Mouse (Mus musculus): ENCODE data around the gene Olfr617.
"Not testable (repeated sequence)": the region's sequence is repeated elsewhere in the genome, so short reads cannot be mapped to it uniquely, and the experiment has no call there.

Gene Olfr617

DNA sequence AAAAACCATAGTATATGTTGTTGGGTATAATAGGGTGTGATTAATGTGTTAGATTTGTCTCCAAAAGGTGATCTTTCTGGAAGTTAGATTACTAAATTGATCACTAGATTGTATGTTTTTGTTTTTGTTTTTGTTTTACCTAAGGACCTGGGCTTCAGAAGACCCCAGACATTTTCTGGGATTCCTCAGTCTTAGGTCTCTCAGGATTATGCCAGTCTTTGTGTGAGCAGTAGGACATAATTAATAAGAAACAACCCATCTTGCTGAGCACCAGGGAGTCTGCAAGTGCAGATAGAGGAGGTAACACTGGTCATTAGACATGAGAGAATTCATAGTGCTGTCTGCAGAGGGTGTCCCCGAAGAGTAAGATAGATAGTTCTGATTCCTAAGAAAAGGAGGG is at the start of gene Olfr617:
Gene Olfr617 (plus strand): TSS at position 301 of the 400 bp plus-strand sequence.
- no peak for DNase-seq

DNA sequence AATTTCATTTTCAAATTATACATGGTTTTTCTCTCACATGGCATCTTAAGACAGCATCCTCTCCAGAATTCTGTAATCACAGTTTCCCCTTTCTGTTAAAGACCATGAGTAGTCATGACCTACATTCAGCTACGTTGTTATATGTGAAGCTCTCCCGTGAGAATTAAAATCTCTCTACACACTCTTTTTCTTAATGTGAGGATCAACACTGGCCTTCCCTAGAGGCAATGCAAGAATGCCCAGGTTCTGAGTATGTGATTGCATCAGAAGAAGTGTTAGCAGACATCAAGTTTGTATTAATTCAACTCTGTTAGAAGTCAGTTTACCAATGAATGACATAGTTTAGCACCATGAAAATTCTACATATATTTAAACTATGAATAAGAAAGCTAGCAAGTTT is 30.2 kb upstream of the Olfr617 start, which contains the start of gene Olfr612:
Gene Olfr612 (minus strand): TSS at position 101 of the 400 bp plus-strand sequence.
- DNase-seq, result not testable (repeated sequence)

DNA sequence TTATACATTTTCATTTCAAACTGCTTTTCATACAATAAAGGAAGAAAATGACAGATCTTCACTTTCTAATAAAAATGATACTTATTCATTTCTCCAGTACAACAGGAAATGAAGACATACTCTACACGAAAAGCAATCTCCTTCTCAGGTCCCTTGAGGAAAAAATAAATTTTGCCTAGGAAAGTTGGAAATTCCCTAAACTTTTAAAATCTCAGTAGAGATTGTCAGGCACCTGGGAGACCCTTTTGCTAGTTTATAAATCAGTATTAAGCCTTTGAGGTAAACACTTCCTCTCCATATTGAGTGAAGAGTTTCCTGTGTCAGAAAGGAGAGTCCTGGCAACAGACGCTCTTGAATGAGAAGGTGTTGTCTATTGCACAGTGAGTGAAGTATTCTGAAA is 25.1 kb upstream of the Olfr617 start, which contains the start of gene Olfr613:
Gene Olfr613 (plus strand): TSS at position 301 of the 400 bp plus-strand sequence.
- DNase-seq, result no peak

DNA sequence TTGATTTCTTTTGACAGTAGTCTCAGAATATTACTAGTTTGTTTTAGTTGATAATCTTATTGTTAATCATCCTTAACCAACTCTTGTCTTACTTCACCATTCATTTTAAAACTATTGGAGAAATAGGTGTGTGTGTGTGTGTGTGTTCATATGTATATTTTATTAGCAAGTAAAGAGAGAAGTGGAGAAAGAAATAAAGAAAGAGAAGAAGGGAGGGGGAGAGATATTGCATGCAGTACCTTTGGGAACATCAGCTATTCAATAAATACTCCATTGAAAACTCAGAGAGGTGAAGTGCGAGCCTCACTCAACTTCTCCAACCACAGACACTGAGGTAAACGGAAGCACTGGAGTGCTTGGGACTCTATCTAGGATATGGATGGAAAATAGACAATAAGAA is 17.1 kb upstream of the Olfr617 start, which contains the start of gene Olfr615:
Gene Olfr615 (plus strand): TSS at position 301 of the 400 bp plus-strand sequence.
- DNase-seq, result no peak

DNA sequence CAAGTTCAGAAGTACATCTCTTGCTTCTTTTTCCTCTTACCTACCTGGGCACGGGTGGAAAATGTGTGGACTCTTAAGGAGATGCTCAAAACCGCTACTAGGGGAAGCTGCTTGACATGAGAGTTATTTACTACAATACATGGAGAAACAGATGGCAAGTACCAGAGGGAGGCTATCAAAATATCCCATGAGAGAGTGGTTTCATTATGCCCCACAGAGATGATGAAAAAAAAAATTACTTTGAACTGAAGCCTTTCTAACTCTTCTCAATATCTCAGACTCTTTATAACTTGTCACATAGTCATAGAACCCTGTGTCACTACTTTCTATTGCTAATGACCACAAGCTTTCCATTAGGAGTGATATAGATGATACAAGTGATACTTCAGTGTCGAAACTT is 3.8 kb upstream of the Olfr617 start, which contains the start of gene Olfr616:
Gene Olfr616 (minus strand): TSS at position 101 of the 400 bp plus-strand sequence.
- no peak for DNase-seq

DNA sequence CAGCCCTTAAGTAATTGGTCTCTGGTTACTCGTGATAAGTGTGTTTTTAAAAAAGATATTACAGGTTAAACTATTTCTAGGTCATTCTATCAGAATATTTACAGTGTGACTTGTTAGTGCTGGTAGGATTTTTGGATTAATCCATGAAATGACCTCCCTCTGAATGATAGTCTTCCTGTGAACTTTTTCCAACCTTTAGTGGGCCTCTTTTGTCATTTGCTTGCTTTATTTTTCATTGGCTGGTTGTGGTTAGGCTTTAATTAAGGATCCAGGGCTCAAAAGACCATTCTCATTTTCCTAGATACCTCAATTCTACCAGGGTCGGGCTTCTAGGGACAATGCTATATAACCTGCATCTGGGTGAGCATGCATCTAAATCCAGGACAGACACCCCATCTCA is 16.9 kb downstream of the Olfr617 start, which contains the start of gene Olfr618:
Gene Olfr618 (plus strand): TSS at position 301 of the 400 bp plus-strand sequence.
- no peak for DNase-seq

DNA sequence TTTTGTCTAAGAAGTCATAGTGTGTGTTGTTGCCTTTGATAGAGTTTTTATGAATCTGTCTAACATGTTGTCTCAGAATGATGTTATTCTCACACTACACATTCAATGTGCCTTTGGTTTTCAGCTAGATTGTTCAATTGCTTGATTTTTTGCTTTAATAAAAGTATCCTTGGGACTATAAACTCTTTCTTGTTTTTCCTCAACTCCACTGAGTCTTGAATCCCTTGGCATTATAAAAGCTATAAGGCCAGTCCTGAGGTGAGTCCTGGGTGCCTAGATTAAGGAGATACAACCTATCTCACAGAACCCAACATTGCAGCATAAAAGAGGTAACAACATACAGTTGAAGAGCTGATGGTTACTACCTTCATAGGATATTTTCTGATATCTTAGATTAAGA is 27.4 kb downstream of the Olfr617 start, which contains the start of gene Olfr619:
Gene Olfr619 (plus strand): TSS at position 301 of the 400 bp plus-strand sequence.
- no peak for DNase-seq

DNA sequence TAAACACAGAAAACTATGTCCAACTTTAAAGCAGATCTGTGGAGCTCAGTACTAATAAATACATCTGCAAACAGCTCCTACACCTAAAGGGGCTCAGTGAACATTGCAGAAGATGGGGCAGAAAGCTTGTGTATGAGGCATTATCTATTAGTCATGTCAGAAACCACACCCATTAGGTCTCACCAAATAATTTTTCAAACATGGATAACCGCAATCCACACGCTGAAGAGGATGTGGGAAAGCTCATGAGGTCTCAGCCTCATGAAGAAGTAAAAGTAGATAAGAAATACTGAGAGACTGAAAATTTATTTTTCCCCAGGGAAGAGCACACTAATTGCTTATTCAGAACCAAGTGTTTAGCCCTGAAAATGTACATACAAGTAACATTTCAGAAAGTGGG is 34.6 kb downstream of the Olfr617 start:
- no peak for DNase-seq

DNA sequence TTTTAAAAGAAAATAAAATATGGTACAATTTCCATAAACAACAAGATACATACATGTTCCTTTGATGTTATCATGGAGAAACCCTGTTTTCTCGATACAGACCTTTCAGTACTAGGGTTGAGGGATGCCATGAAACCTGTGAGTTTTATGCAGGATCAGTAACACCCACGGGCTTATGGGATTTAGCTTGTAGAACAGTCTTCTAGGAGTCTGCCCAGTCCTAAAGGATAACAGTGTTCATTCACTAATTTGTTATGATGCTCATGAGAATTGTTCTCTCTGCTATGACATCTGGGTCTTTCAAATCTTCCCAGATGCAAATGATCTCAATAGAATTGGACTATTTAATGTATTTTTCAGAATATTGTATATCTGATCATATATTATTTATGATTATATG is 39.6 kb downstream of the Olfr617 start, which contains the start of gene Olfr620:
Gene Olfr620 (minus strand): TSS at position 101 of the 400 bp plus-strand sequence.
- no peak for DNase-seq
